Mouse (Mus musculus) hindbrain, embryonic 11.5 days (tissue): Measurements from ENCODE around the gene Vmn2r84. TPM values are rescaled to one million over a fixed set of nuclear protein-coding genes. Genes with fewer than 3 reads are reported as not detected.
"Not testable (repeated sequence)": the region's sequence is repeated elsewhere in the genome, so short reads cannot be mapped to it uniquely, and the experiment has no call there.

Experiments
- ATAC-seq: fragments of 200-750 bp; cut with Nextera tagmentation; 2 replicates; pipeline ENCODE4 v1.8.0; 2017; ENCODE audit warnings: mild to moderate bottlenecking, moderate TSS enrichment, moderate library complexity; ENCODE audit not compliant: low FRiP score
- DNase-seq: peaks from one replicate; pipeline ENCODE4 v3.0.0-alpha.2; 2015; ENCODE audit warnings: low spot score
- H3K27ac ChIP-seq: fragments of 300-500 bp; sonication (generic); 2 replicates; pipeline ENCODE4 v1.5.1; 2014; ENCODE audit warnings: mild to moderate bottlenecking, low read depth, low read length
- H3K27me3 ChIP-seq: fragments of 300-500 bp; sonication (generic); 2 replicates; pipeline ENCODE4 v1.6.1; 2014; ENCODE audit warnings: mild to moderate bottlenecking, low read length, moderate library complexity, mixed read lengths; ENCODE audit not compliant: control insufficient read depth, insufficient read depth
- H3K36me3 ChIP-seq: fragments of 300-500 bp; sonication (generic); 2 replicates; pipeline ENCODE4 v1.6.1; 2014; ENCODE audit warnings: mild to moderate bottlenecking, low read length, moderate library complexity, mixed read lengths; ENCODE audit not compliant: control insufficient read depth, insufficient read depth
- H3K4me1 ChIP-seq: fragments of 300-500 bp; sonication (generic); replicated peaks from 2 replicates; pipeline ENCODE4 v1.6.1; 2014; ENCODE audit warnings: low read length, mixed read lengths; ENCODE audit not compliant: control insufficient read depth, insufficient read depth
- H3K4me2 ChIP-seq: fragments of 300-500 bp; sonication (generic); replicated peaks from 2 replicates; pipeline ENCODE4 v1.6.1; 2014; ENCODE audit warnings: mild to moderate bottlenecking, low read depth, low read length
- H3K4me3 ChIP-seq: fragments of 300-500 bp; sonication (generic); 2 replicates; pipeline ENCODE4 v1.5.1; 2014; ENCODE audit warnings: low read depth, low read length
- H3K9ac ChIP-seq: fragments of 300-500 bp; sonication (generic); 2 replicates; pipeline ENCODE4 v1.6.1; 2014; ENCODE audit warnings: low read depth, low read length
- H3K9me3 ChIP-seq: fragments of 300-500 bp; sonication (generic); 2 replicates; pipeline ENCODE4 v1.6.1; 2016; ENCODE audit warnings: low read length; ENCODE audit not compliant: control insufficient read depth
- WGBS: fragments of 180-500 bp; shearing (Covaris S2); extraction: QIAGEN DNeasy Blood & Tissue Kit; methylation state at CpG from one replicate; pipeline ENCODE4 v1.1.7; 2014; 5-methylcytosine and 5-hydroxymethylcytosine counted together
- polyA plus RNA-seq: library from polyadenylated mRNA; unstranded; fragments of >200 nt; fragmentation: Nextera tagmentation; extraction: Ambion mirVana; gene quantifications from 2 replicates; pipeline ENCODE4 v1.2.1, GENCODE M21; 2014

Gene Vmn2r84
- polyA plus RNA-seq, 1 experiment from 2014 or later, result not detected

DNA sequence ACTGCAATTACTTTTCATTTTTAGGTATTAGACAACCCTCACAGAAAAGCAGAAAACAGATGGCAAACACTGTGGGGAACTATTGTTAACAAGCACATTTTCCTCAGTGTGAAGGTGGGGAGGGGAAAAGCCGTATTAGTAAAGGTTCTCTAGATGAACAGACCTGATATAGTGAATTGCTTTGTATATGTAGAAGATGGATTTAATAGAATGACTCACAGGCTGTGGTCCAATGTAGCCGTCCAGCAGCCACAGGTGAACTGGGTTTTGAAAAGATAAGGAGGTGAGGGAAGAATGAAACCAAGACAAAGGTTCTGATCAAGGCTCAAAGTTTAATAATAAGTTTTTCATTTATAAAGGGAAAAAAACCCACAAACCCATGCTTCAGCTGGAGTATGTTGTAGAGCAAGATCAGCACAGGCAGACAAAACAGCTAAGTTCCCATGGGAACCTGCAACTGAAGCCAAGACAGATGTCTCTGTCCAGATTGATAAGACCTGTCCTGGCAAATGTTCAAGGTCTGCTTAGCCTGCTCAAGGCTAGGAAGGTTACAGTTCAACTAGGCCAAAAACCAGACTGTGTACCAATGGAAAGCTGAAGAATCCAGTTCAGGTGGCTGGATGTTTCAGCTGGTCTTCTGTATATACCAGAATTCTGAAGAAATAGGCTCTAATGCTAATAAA lies 21.5 kb downstream of the Vmn2r84 start:
- Histone ChIP-seq H3K9me3 (no peaks in the 10 kb centered on the region), H3K36me3 (no peaks in the 10 kb centered on the region), H3K27ac (no peak overlapping the region), H3K4me3 (no peak overlapping the region), H3K4me2 (no peak overlapping the region), H3K9ac (no peak overlapping the region), H3K27me3 (no peaks in the 10 kb centered on the region), H3K4me1 (no peaks in the 10 kb centered on the region)
- ATAC-seq, result no peak
- DNase-seq, result no peak
- 85% methylated on average over 2 of the region's 2 CpGs for WGBS

DNA sequence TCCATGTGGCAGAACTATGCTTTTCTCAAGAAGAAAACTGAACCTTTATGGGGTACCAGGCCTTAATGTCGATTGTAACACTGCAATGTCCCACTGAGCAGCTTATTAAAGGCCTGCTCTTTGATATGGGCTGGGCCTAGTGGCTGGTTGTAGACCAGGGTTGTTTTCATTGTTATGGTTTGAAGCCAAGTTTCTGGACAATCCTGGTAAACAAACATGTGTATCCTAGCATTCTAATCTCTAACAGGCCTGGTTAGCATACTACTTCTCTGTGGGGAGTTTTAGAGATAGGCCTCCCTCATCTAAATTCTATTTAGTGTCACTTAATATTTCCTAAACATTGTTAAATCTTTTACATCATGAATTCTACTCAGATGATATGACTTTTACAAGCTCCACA lies 22.5 kb downstream of the Vmn2r84 start:
- no peaks in the 10 kb centered on the region for H3K36me3 ChIP-seq
- DNase-seq, result no peak
- H3K27ac ChIP-seq, result no peak overlapping the region
- H3K4me3 ChIP-seq, result no peak overlapping the region
- ATAC-seq, result no peak
- no peaks in the 10 kb centered on the region for H3K9me3 ChIP-seq
- 68% methylated on average over 1 of the region's 1 CpGs for WGBS
- no peak overlapping the region for H3K9ac ChIP-seq
- H3K27me3 ChIP-seq, result no peaks in the 10 kb centered on the region
- H3K4me2 ChIP-seq, result no peak overlapping the region
- H3K4me1 ChIP-seq, result no peaks in the 10 kb centered on the region

DNA sequence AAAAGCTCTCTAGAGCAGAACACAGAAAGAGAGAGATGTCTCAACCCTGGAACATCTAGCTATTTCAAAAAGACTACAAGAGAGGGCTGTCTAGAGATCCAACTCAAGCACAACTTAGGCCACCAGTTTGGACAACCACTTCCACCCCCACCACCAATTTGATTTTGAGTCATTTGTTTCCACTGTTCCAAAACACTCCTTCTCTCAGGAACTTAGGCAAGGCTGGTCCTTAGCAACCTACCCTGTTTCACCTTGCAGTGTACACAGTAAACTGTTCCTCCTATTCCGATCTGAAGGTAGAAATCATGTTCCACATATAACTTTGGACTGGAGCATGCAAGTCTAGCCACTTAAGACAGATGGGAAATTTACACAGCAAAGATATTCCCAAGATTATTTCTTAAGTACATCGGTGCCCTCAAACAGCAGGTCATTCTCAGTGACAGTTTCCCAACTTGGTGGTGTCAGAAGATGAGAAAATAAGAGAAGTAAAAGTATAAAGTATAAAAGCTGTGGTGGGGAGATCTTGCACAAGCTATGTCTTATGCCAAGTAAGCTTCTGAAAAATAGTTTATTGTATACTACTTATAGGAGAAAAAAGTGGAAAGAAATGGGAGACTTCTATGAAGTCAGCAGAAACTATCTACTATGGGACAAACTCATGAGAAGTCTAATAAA lies 24.0 kb downstream of the Vmn2r84 start:
- Histone ChIP-seq H3K9ac (no peak overlapping the region), H3K4me3 (no peak overlapping the region), H3K9me3 (no peaks in the 10 kb centered on the region), H3K4me1 (no peaks in the 10 kb centered on the region), H3K36me3 (no peaks in the 10 kb centered on the region), H3K4me2 (no peak overlapping the region), H3K27ac (no peak overlapping the region), H3K27me3 (no peaks in the 10 kb centered on the region)
- DNase-seq (no peak), ATAC-seq (no peak)
- WGBS, result 88% methylated on average over 2 of the region's 2 CpGs

- no peak overlapping the region for H3K27ac ChIP-seq
- DNase-seq (no peak), ATAC-seq (no peak)
- no peaks in the 10 kb centered on the region for H3K36me3 ChIP-seq
- H3K27me3 ChIP-seq, result no peaks in the 10 kb centered on the region
- no peaks in the 10 kb centered on the region for H3K4me1 ChIP-seq
- no peak overlapping the region for H3K4me3 ChIP-seq
- no peak overlapping the region for H3K4me2 ChIP-seq
- H3K9me3 ChIP-seq, result no peaks in the 10 kb centered on the region
- H3K9ac ChIP-seq, result no peak overlapping the region
Observed at GRCm38 (mm10) chr10:130368384-130368783, 25.7 kb downstream of the Vmn2r84 start.

GRCm38 (mm10) chr10:130364766-130365165 lies 29.4 kb downstream of the Vmn2r84 start:
- Histone ChIP-seq H3K36me3 (no peaks in the 10 kb centered on the region), H3K27ac (no peak overlapping the region), H3K9ac (no peak overlapping the region), H3K4me2 (no peak overlapping the region), H3K9me3 (no peaks in the 10 kb centered on the region), H3K4me3 (no peak overlapping the region), H3K27me3 (no peaks in the 10 kb centered on the region), H3K4me1 (no peaks in the 10 kb centered on the region)
- ATAC-seq (no peak), DNase-seq (no peak)

- Histone ChIP-seq H3K27ac (no peak overlapping the region), H3K4me2 (no peak overlapping the region), H3K36me3 (no peaks in the 10 kb centered on the region), H3K4me3 (no peak overlapping the region), H3K27me3 (no peaks in the 10 kb centered on the region), H3K9ac (no peak overlapping the region), H3K9me3 (no peaks in the 10 kb centered on the region), H3K4me1 (no peaks in the 10 kb centered on the region)
- DNase-seq (peak; percentile 35), ATAC-seq (peak; percentile 75)
- WGBS, result 59% methylated on average over 2 of the region's 2 CpGs
Observed at GRCm38 (mm10) chr10:130363438-130364164, 30.5 kb downstream of the Vmn2r84 start.

DNA sequence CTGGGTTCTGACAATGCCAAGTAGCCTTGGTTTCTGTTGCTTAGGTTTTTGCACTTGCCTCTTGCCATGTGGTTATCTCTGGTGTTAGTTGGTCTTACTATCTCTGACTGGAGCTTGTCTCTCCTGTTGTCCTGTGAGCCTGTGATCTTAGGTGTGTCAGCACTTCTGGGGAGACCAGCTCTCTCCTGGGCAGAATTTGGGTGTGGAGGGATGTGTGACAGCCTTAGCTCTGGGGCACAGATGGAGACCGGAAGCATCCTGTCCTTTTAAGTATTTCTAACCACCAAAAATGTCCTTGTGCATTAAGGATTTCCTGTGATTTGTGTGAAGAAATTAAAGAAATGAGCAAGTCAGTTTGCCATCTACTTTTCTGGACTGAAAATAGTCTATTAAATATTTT lies 50.1 kb downstream of the Vmn2r84 start:
- no peaks in the 10 kb centered on the region for H3K36me3 ChIP-seq
- DNase-seq (no peak), ATAC-seq (no peak)
- H3K9me3 ChIP-seq, result no peaks in the 10 kb centered on the region
- no peaks in the 10 kb centered on the region for H3K27me3 ChIP-seq
- 81% methylated on average over 1 of the region's 1 CpGs for WGBS
- H3K27ac ChIP-seq, result no peak overlapping the region
- no peaks in the 10 kb centered on the region for H3K4me1 ChIP-seq
- H3K4me2 ChIP-seq, result no peak overlapping the region
- H3K9ac ChIP-seq, result no peak overlapping the region
- no peak overlapping the region for H3K4me3 ChIP-seq

DNA sequence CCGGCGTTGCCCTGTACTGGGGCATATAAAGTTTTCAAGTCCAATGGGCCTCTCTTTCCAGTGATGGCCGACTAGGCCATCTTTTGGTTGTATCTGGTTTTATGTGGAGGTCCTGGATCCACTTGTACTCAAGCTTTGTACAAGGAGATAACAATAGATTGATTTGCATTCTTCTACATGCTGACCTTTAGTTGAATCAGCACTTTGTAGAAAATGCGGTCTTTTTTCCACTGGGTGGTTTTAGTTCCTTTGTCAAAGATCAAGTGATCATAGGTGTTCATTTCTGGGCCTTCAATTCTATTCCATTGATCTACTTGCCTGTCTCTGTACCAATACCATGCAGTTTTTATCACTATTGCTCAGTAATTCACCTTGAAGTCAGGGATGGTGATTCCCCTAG lies 54.1 kb downstream of the Vmn2r84 start:
- DNase-seq, H3K4me1 ChIP-seq, H3K9ac ChIP-seq, H3K9me3 ChIP-seq, H3K4me2 ChIP-seq, H3K27me3 ChIP-seq, H3K36me3 ChIP-seq, ATAC-seq, H3K27ac ChIP-seq, H3K4me3 ChIP-seq: not testable (repeated sequence)
- 89% methylated on average over 4 of the region's 4 CpGs for WGBS

DNA sequence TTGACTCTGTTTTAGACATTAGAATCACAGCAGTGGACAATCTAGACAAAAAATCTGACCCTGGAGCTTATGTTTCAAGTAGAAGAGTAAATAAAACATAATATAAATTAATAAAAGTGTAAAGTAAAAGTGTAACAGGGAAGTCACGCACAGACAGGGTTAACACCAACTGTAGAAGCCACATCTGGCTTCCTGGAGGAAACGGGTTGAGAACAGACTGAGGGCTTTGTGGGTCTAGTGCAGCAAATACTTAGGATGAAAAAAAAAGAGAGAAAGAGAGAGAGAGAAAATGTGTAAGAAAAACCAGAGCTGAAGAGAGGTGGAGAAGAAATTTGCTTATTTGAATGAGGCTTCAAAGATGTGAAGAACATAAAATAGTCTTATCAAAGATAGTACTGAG lies 56.6 kb downstream of the Vmn2r84 start:
- no peaks in the 10 kb centered on the region for H3K9me3 ChIP-seq
- no peak for ATAC-seq
- H3K27ac ChIP-seq, result no peak overlapping the region

More for the DNA sequence above, 56.6 kb downstream of the Vmn2r84 start:
- whole genome bisulfite sequencing, result 70% methylated on average over 2 of the region's 2 CpGs
- no peak for DNase-seq
- H3K4me3 ChIP-seq, result no peak overlapping the region
- no peak overlapping the region for H3K4me2 ChIP-seq
- no peaks in the 10 kb centered on the region for H3K4me1 ChIP-seq
- H3K27me3 ChIP-seq, result no peaks in the 10 kb centered on the region
- no peak overlapping the region for H3K9ac ChIP-seq
- no peaks in the 10 kb centered on the region for H3K36me3 ChIP-seq
